Mouse (Mus musculus): ENCODE results near the gene D6Wsu163e. TPM values are rescaled to one million over a fixed set of nuclear protein-coding genes. Genes with fewer than 3 reads are reported as not detected.

The D6Wsu163e gene
- polyA plus RNA-seq, 1 experiment from 2014 or later, result 13.7 TPM

GRCm38 (mm10) chr6:127010021-127010420 lies 70.3 kb downstream of the D6Wsu163e start:
- H3K4me1 ChIP-seq, result peaks cover 5% of the 10 kb centered on the region; the same call in 1 of the 2 replicates
- no peak overlapping the region for H3K9ac ChIP-seq
- no peak overlapping the region for H3K27ac ChIP-seq (replicated peaks)
- no peaks in the 10 kb centered on the region for H3K9me3 ChIP-seq
- no peaks in the 10 kb centered on the region for H3K36me3 ChIP-seq
- no peak overlapping the region for H3K4me3 ChIP-seq
- WGBS, result 83% methylated on average over 13 of the region's 13 CpGs
- no peak for ATAC-seq (ENCODE audit: extremely low read depth, insufficient number of reproducible peaks, low FRiP score, low TSS enrichment)
- no peak overlapping the region for H3K4me2 ChIP-seq
- H3K27me3 ChIP-seq (replicated peaks), result no peaks in the 10 kb centered on the region

- Histone ChIP-seq H3K9me3 (no peaks in the 10 kb centered on the region), H3K27ac (replicated peaks) (no peak overlapping the region), H3K27me3 (replicated peaks) (no peaks in the 10 kb centered on the region), H3K4me2 (no peak overlapping the region), H3K4me1 (peaks cover 11% of the 10 kb centered on the region; the same call in 1 of the 2 replicates), H3K4me3 (no peak overlapping the region), H3K9ac (no peak overlapping the region), H3K36me3 (no peaks in the 10 kb centered on the region)
- 79% methylated on average over 13 of the region's 13 CpGs for WGBS
- ATAC-seq (ENCODE audit: extremely low read depth, insufficient number of reproducible peaks, low FRiP score, low TSS enrichment), result no peak
Observed at GRCm38 (mm10) chr6:127011947-127012535, 72.3 kb downstream of the D6Wsu163e start.

- H3K9ac ChIP-seq, result peak within 1 kb of the TSS; percentile 15; the same call in 1 of the 2 replicates
- no peaks in the 10 kb centered on the region for H3K9me3 ChIP-seq
- WGBS, result 57% methylated on average over 26 of the region's 26 CpGs
- peaks cover 22% of the 10 kb centered on the region for H3K4me1 ChIP-seq
- no peak within 1 kb of the TSS for H3K27ac ChIP-seq (replicated peaks)
- H3K27me3 ChIP-seq (replicated peaks), result peaks cover 2% of the 10 kb centered on the region; the same call in 1 of the 2 replicates
- no peak for ATAC-seq (ENCODE audit: extremely low read depth, insufficient number of reproducible peaks, low FRiP score, low TSS enrichment)
- H3K4me3 ChIP-seq, result no peak within 1 kb of the TSS
- H3K4me2 ChIP-seq, result peak within 1 kb of the TSS; percentile 35
- H3K36me3 ChIP-seq, result no peaks in the 10 kb centered on the region
Observed at GRCm38 (mm10) chr6:127014906-127015770, 75.4 kb downstream of the D6Wsu163e start, which contains the start of gene Fgf6. Gene Fgf6, plus strand, starts transcription at chr6:127015586.

- ATAC-seq (ENCODE audit: extremely low read depth, insufficient number of reproducible peaks, low FRiP score, low TSS enrichment), result no peak
- H3K27ac ChIP-seq (replicated peaks), result no peak overlapping the region
- H3K4me2 ChIP-seq, result peak overlapping the region; percentile 31
- no peak overlapping the region for H3K4me3 ChIP-seq
- no peaks in the 10 kb centered on the region for H3K9me3 ChIP-seq
- H3K4me1 ChIP-seq, result peaks cover 23% of the 10 kb centered on the region
- no peaks in the 10 kb centered on the region for H3K36me3 ChIP-seq
- H3K9ac ChIP-seq, result peak overlapping the region; percentile 58
- peaks cover 23% of the 10 kb centered on the region for H3K27me3 ChIP-seq (replicated peaks)
- WGBS, result 3% methylated on average over 6 of the region's 6 CpGs
Observed at GRCm38 (mm10) chr6:127019254-127019653, 79.5 kb downstream of the D6Wsu163e start.

GRCm38 (mm10) chr6:127020431-127020830 lies 80.7 kb downstream of the D6Wsu163e start:
- peaks cover 23% of the 10 kb centered on the region for H3K27me3 ChIP-seq (replicated peaks)
- no peak overlapping the region for H3K27ac ChIP-seq (replicated peaks)
- H3K4me3 ChIP-seq, result no peak overlapping the region
- H3K36me3 ChIP-seq, result no peaks in the 10 kb centered on the region
- H3K4me2 ChIP-seq, result no peak overlapping the region
- H3K9me3 ChIP-seq, result no peaks in the 10 kb centered on the region
- H3K4me1 ChIP-seq, result peaks cover 25% of the 10 kb centered on the region
- no peak for ATAC-seq (ENCODE audit: extremely low read depth, insufficient number of reproducible peaks, low FRiP score, low TSS enrichment)
- no peak overlapping the region for H3K9ac ChIP-seq
- 23% methylated on average over 13 of the region's 13 CpGs for WGBS

GRCm38 (mm10) chr6:127024836-127025235 lies 85.1 kb downstream of the D6Wsu163e start:
- WGBS, result 55% methylated on average over 7 of the region's 7 CpGs
- peaks cover 23% of the 10 kb centered on the region for H3K27me3 ChIP-seq (replicated peaks)
- no peak overlapping the region for H3K9ac ChIP-seq

More at GRCm38 (mm10) chr6:127024836-127025235, 85.1 kb downstream of the D6Wsu163e start:
- ATAC-seq (ENCODE audit: extremely low read depth, insufficient number of reproducible peaks, low FRiP score, low TSS enrichment), result no peak
- H3K27ac ChIP-seq (replicated peaks), result no peak overlapping the region
- no peak overlapping the region for H3K4me2 ChIP-seq
- H3K9me3 ChIP-seq, result no peaks in the 10 kb centered on the region
- H3K4me1 ChIP-seq, result peaks cover 15% of the 10 kb centered on the region
- no peaks in the 10 kb centered on the region for H3K36me3 ChIP-seq
- no peak overlapping the region for H3K4me3 ChIP-seq

Other genes with a start within 250 kb of the D6Wsu163e start
- 0.61 and 1.4 TPM in 2 replicates for gene Kcna6, start 199.3 kb upstream of the D6Wsu163e start, polyA plus RNA-seq (2015; fragmentation: Nextera tagmentation; extraction: Ambion mirVana)
- 329 and 372 TPM in 2 replicates for gene Ndufa9, start 90.8 kb upstream of the D6Wsu163e start, polyA plus RNA-seq (2015; fragmentation: Nextera tagmentation; extraction: Ambion mirVana)
- 0.05 TPM in 1 of 2 replicates, not detected in the other for gene Akap3, start 86.9 kb upstream of the D6Wsu163e start, polyA plus RNA-seq (2015; fragmentation: Nextera tagmentation; extraction: Ambion mirVana)
- not detected in 2 replicates for gene Dyrk4, start 18.1 kb upstream of the D6Wsu163e start, polyA plus RNA-seq (2015; fragmentation: Nextera tagmentation; extraction: Ambion mirVana)
- 28.0 and 34.4 TPM in 2 replicates for gene Rad51ap1, start 375 bp upstream of the D6Wsu163e start, polyA plus RNA-seq (2015; fragmentation: Nextera tagmentation; extraction: Ambion mirVana)
- gene Fgf6, start 75.6 kb downstream of the D6Wsu163e start, polyA plus RNA-seq (2015; fragmentation: Nextera tagmentation; extraction: Ambion mirVana), result 0.17 TPM in 1 of 2 replicates, not detected in the other
- 0.23 and 0.31 TPM in 2 replicates for gene Fgf23, start 132.9 kb downstream of the D6Wsu163e start, polyA plus RNA-seq (2015; fragmentation: Nextera tagmentation; extraction: Ambion mirVana)
- 7.6 and 8.1 TPM in 2 replicates for gene Tigar, start 169.6 kb downstream of the D6Wsu163e start, polyA plus RNA-seq (2015; fragmentation: Nextera tagmentation; extraction: Ambion mirVana)
- gene Ccnd2, start 212.2 kb downstream of the D6Wsu163e start, polyA plus RNA-seq (2015; fragmentation: Nextera tagmentation; extraction: Ambion mirVana), result 583 and 638 TPM in 2 replicates

All from heart, embryonic 13.5 days (tissue).